Mouse (Mus musculus) heart, postnatal 0 days (tissue): ENCODE results near the gene Atp8a1. TPM values are rescaled to one million over a fixed set of nuclear protein-coding genes. Genes with fewer than 3 reads are reported as not detected.

Experiments used
- ATAC-seq: fragments of 200-750 bp; cut with Nextera tagmentation; 2 replicates; pipeline ENCODE4 v1.8.0; 2017; ENCODE audit warnings: low read depth, moderate number of reproducible peaks, moderate library complexity; ENCODE audit not compliant: insufficient read depth
- DNase-seq: peaks from one replicate; pipeline ENCODE4 v3.0.0-alpha.2; 2016; ENCODE audit warnings: low spot score
- H3K27ac ChIP-seq: fragments of 300-500 bp; sonication (generic); 2 replicates; pipeline ENCODE4 v1.5.1; 2014; ENCODE audit warnings: low read depth, mild to moderate bottlenecking
- H3K27me3 ChIP-seq: fragments of 300-500 bp; sonication (generic); 2 replicates; pipeline ENCODE4 v1.6.1; 2014; ENCODE audit warnings: low read length, mixed read lengths; ENCODE audit not compliant: control insufficient read depth, insufficient read depth
- H3K36me3 ChIP-seq: fragments of 300-500 bp; sonication (generic); replicated peaks from 2 replicates; pipeline ENCODE4 v1.6.1; 2014; ENCODE audit warnings: low read length, mixed read lengths; ENCODE audit not compliant: control insufficient read depth, insufficient read depth
- H3K4me1 ChIP-seq: fragments of 300-500 bp; sonication (generic); 2 replicates; pipeline ENCODE4 v1.6.1; 2014; ENCODE audit warnings: antibody characterized with exemption; ENCODE audit not compliant: control insufficient read depth, insufficient read depth
- H3K4me2 ChIP-seq: fragments of 300-500 bp; sonication (generic); 2 replicates; pipeline ENCODE4 v1.6.1; 2014; ENCODE audit warnings: low read depth, mild to moderate bottlenecking, low read length, moderate library complexity
- H3K4me3 ChIP-seq: fragments of 300-500 bp; sonication (generic); 2 replicates; pipeline ENCODE4 v1.5.1; 2014; ENCODE audit warnings: low read depth, low read length
- H3K9ac ChIP-seq: fragments of 300-500 bp; sonication (generic); replicated peaks from 2 replicates; pipeline ENCODE4 v1.6.1; 2014; ENCODE audit warnings: low read depth, low read length, mixed read lengths
- H3K9me3 ChIP-seq: fragments of 300-500 bp; sonication (generic); replicated peaks from 2 replicates; pipeline ENCODE4 v1.6.1; 2016; ENCODE audit warnings: low read length; ENCODE audit not compliant: control insufficient read depth
- CTCF ChIP-seq: IDR thresholded peaks from 2 replicates; pipeline ENCODE4 v1.5.1; 2016; ENCODE audit warnings: antibody characterized with exemption, control low read depth, low read depth
- EP300 ChIP-seq: IDR thresholded peaks from 2 replicates; pipeline ENCODE4 v1.6.1; 2016; ENCODE audit warnings: antibody characterized with exemption, low read depth
- WGBS: fragments of 180-500 bp; shearing (Covaris S2); extraction: QIAGEN DNeasy Blood & Tissue Kit; methylation state at CpG from one replicate; pipeline ENCODE4 v1.1.7; 2014; 5-methylcytosine and 5-hydroxymethylcytosine counted together
- polyA plus RNA-seq: library from polyadenylated mRNA; unstranded; fragments of >200 nt; fragmentation: Nextera tagmentation; extraction: Ambion mirVana; gene quantifications from 2 replicates; pipeline ENCODE4 v1.2.1, GENCODE M21; 2015
- total RNA-seq: library from RNA; depleted of rRNA; stranded (reverse); fragments of >200 nt; gene quantifications from 2 replicates; pipeline ENCODE4 v1.2.3, GENCODE M21; 2014; ENCODE audit warnings: low replicate concordance

Gene Atp8a1
- total and polyA plus RNA-seq, 2 experiments from 2014 or later: 5.8 to 17.0 TPM

GRCm38 (mm10) chr5:67646756-67647529 lies 200.3 kb downstream of the Atp8a1 start:
- ATAC-seq (no peak), DNase-seq (no peak)
- no peak for TF ChIP-seq EP300
- no peak for TF ChIP-seq CTCF
- no peaks in the 10 kb centered on the region for H3K36me3 ChIP-seq
- H3K9ac ChIP-seq: no peak overlapping the region
- 80% methylated on average over 20 of the region's 20 CpGs for WGBS
- no peaks in the 10 kb centered on the region for H3K9me3 ChIP-seq
- H3K27ac ChIP-seq: no peak overlapping the region
- no peak overlapping the region for H3K4me2 ChIP-seq
- H3K27me3 ChIP-seq: no peaks in the 10 kb centered on the region
- H3K4me3 ChIP-seq: no peak overlapping the region
- H3K4me1 ChIP-seq: peaks cover 3% of the 10 kb centered on the region; the same call in 1 of the 2 replicates

- Histone ChIP-seq H3K9me3 (no peaks in the 10 kb centered on the region), H3K27ac (no peak overlapping the region), H3K27me3 (no peaks in the 10 kb centered on the region), H3K9ac (no peak overlapping the region), H3K4me2 (no peak overlapping the region), H3K4me3 (no peak overlapping the region), H3K36me3 (no peaks in the 10 kb centered on the region), H3K4me1 (peaks cover 3% of the 10 kb centered on the region; the same call in 1 of the 2 replicates)
- DNase-seq (no peak), ATAC-seq (no peak)
- no peak for TF ChIP-seq EP300
- TF ChIP-seq CTCF: no peak
- 76% methylated on average over 5 of the region's 5 CpGs for WGBS
Measured at GRCm38 (mm10) chr5:67643537-67644255, 203.5 kb downstream of the Atp8a1 start.

- TF ChIP-seq CTCF: no peak
- no peak for TF ChIP-seq EP300
- Histone ChIP-seq H3K4me1 (peaks cover 3% of the 10 kb centered on the region; the same call in 1 of the 2 replicates), H3K4me2 (no peak overlapping the region), H3K9me3 (no peaks in the 10 kb centered on the region), H3K9ac (no peak overlapping the region), H3K36me3 (no peaks in the 10 kb centered on the region), H3K4me3 (no peak overlapping the region), H3K27me3 (no peaks in the 10 kb centered on the region), H3K27ac (no peak overlapping the region)
- DNase-seq (no peak), ATAC-seq (no peak)
- 74% methylated on average over 8 of the region's 8 CpGs for WGBS
Measured at GRCm38 (mm10) chr5:67641406-67642120, 205.7 kb downstream of the Atp8a1 start.

- TF ChIP-seq CTCF (no peak), EP300 (no peak)
- WGBS: 66% methylated on average over 8 of the region's 8 CpGs
- ATAC-seq (no peak), DNase-seq (no peak)
- H3K4me2 ChIP-seq: no peak overlapping the region
- no peak overlapping the region for H3K4me3 ChIP-seq
- H3K27ac ChIP-seq: no peak overlapping the region
- H3K27me3 ChIP-seq: no peaks in the 10 kb centered on the region
- H3K4me1 ChIP-seq: peaks cover 3% of the 10 kb centered on the region; the same call in 1 of the 2 replicates
- H3K9me3 ChIP-seq: no peaks in the 10 kb centered on the region
- no peak overlapping the region for H3K9ac ChIP-seq
- no peaks in the 10 kb centered on the region for H3K36me3 ChIP-seq
Measured at GRCm38 (mm10) chr5:67640596-67641312, 206.5 kb downstream of the Atp8a1 start.

GRCm38 (mm10) chr5:67634339-67634738 lies 212.9 kb downstream of the Atp8a1 start:
- DNase-seq: no peak
- Histone ChIP-seq H3K27ac (no peak overlapping the region), H3K4me2 (no peak overlapping the region), H3K9ac (no peak overlapping the region), H3K36me3 (no peaks in the 10 kb centered on the region), H3K9me3 (no peaks in the 10 kb centered on the region), H3K27me3 (no peaks in the 10 kb centered on the region), H3K4me3 (no peak overlapping the region), H3K4me1 (peaks cover 9% of the 10 kb centered on the region; the same call in 1 of the 2 replicates)
- TF ChIP-seq CTCF (no peak), EP300 (no peak)
- WGBS: 75% methylated on average over 3 of the region's 3 CpGs
- ATAC-seq: no peak
